Mouse (Mus musculus) kidney, postnatal 14 days (tissue): Measurements from ENCODE around the gene Tdp1.

Source experiments
- DNase-seq: peaks from one replicate; pipeline ENCODE4 v3.0.0; 2022; ENCODE audit warnings: mixed read lengths

The Tdp1 gene

GRCm38 (mm10) chr12:100001246-100001645 is 116.9 kb downstream of the Tdp1 start:
- DNase-seq = no peak

DNA sequence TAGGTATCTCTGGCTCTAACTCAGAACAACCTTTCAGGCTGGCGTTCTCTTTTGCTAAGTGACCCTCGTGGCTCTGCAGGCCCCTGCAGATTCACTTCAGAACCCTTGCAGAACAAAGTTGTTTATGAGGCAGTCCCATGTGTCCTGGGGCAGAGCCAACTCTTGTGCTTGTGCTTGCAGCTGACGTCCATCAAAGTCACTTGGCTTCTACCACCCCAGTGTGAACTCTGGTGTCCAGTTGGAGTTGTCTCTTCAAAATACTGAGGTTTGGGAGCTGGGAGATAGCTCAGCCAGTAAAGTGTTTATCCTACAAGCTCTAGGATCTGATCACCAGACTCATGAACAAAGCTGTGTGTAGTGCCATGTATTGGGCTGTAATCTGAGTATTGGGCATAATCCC is 117.6 kb downstream of the Tdp1 start:
- DNase-seq = peak; percentile 68

DNA sequence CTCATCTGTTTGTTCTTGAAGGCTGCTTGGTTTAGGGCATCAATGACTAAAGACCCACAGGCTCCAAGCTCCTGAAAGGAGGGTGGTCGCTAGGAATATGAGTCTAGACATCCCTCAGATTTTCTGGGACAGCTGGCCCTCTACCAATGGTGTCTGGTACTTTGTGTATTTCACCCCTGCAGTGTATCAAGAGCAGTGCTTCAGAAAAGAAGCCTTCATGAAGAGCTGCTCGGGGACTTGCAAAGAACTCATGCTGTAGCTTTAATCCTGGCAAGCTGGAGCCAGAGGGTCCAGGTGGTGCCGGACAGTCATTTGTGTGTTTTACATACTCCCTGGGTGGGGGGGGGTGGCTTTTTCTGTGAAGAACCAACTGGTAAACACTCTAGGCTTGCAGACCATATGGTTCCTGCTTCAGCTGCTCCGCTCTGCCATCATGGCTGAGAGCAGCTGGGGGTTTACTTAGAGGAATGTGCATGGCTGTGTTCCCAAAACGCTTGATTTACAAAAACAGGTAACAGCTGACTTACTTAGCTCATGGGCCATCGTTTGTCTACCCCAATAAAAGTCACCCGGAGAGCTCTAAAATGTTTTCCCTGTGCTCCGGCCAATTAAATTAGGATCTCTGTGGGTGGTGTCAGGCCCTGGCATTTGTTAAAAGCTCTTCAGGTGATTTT is 118.7 kb downstream of the Tdp1 start:
- no peak for DNase-seq
